Mouse (Mus musculus): ENCODE data around the gene Zkscan5. TPM values are rescaled to one million over a fixed set of nuclear protein-coding genes. Genes with fewer than 3 reads are reported as not detected.
"Not testable (repeated sequence)": the region's sequence is repeated elsewhere in the genome, so short reads cannot be mapped to it uniquely, and the experiment has no call there.

Zkscan5 gene
- polyA plus RNA-seq, 1 experiment from 2014 or later: 14.0 TPM

DNA sequence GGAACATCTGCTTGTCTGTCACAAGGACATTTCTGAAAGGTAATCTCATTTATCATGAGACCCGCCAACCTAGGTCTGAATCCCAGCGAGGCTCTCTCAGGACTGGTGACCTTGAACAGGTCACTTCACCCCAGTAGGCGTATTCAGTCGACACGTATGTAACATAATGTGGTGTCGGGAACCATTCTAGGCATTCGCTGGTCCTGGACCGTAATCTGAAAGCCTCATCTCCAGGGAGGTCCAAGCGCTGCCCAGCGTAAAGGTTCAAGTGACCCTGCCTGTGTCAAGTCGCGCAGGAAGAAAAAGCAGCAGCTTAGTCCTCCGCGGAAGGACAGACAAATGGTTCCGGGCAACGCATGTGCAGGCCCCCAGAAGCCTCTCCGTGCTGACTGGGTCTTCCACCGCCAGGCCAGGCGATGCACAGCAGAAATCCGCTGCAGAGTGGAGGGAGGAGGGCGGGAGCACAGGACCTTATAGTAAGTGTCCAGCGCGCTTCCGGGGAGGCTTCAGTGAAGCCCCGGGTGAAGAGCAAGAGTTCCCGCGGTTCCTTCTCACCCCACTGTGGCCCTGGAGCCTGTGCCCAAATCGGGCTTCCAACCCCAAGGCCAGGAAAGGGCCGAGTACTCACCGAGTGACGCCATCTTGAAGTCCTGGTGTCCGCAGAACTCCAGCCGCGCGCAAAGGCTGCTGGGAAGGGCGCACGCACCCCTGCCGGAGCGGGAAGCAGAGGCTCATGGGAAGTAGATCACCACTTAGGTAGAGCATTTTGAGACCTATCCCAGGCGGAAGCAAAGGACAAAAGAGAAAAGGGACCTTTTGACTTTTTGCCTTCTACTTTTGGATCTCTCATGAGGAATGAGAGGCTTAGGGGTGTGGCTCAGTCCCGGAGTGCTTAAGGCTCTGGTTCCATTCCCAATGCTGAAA, 13.2 kb upstream of the Zkscan5 start:
- peak; percentile 73 for ATAC-seq
- DNase-seq (ENCODE audit: low read depth, low spot score): peak; percentile 38
- H3K27me3 ChIP-seq: no peaks in the 10 kb centered on the region
- no peak for TF ChIP-seq CTCF (IDR thresholded peaks at IDR 0.05)
- ChIA-PET CTCF (interaction anchor here (1.4 to 3.2 kb wide), 4 partner anchors 10 to 24 kb away, joined by 3 to 9 read pairs (median 5); partner anchors contain the start of genes Cpsf4, Ptcd1 and Zkscan14), POLR2A (interaction anchor here (0.6 to 1.5 kb wide), 3 partner anchors 14 to 1109 kb away, joined by 3 to 7 read pairs (median 6); partner anchors contain the start of gene Zkscan5)
- in situ Hi-C loops (cut with MboI; ENCODE audit: low pct_unique_long_range_greater_than_20kb): no loop called here

DNA sequence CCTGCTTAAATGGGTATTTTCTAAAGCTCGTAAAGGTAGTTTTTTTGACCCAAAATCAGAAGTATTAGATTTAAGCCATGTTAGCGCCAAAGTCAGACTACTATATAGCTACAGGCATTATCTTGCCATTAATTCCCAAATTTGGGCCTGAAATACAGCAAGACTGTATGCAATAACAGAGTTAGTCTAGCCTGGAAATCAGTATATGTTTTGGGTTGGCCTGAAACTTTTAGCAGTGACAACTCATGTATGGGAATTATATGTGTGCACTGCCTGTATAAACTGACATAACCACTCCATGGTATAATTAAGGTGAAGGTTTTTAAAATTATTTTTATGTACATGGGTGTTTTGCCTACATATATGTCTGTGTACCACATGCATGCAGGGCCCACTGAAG, 12.4 kb upstream of the Zkscan5 start, which contains the start of gene Atp5j2:
TSS of gene Atp5j2 (minus strand) at position 101 of the 400 bp plus-strand sequence.
- ChIA-PET POLR2A (no interaction called here), CTCF (no interaction called here)
- no peak for ATAC-seq
- TF ChIP-seq CTCF (IDR thresholded peaks at IDR 0.05): no peak
- no peak for DNase-seq (ENCODE audit: low read depth, low spot score)
- in situ Hi-C loops (cut with MboI; ENCODE audit: low pct_unique_long_range_greater_than_20kb): no loop called here
- H3K27me3 ChIP-seq: no peaks in the 10 kb centered on the region

DNA sequence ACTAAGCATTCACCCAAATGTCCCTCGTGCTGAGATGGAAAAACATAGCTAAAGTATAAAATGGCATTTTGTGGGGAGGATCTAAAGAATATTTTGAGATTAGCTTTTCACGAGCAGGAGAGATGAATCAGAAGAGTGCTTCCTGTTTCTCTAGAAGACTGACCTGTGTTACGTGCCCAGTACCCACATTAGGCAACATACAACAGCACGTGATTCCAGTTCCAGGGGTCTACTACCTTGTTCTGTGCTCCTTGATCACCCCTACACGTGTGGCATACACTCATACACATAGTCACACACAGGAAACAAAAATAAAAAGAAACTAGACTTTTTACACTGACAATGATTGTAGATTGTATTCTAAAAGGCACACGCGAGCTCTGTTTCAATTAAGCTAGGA, 4.0 kb upstream of the Zkscan5 start:
- no peaks in the 10 kb centered on the region for H3K27me3 ChIP-seq
- CTCF ChIA-PET: interaction anchor here (1.1 to 1.7 kb wide), 3 partner anchors 10 to 13 kb away, joined by 3 to 5 read pairs (median 3); no protein-coding TSS in a partner anchor
- ATAC-seq: no peak
- no peak for DNase-seq (ENCODE audit: low read depth, low spot score)
- POLR2A ChIA-PET: interaction anchor here (1.3 to 1.5 kb wide), 2 partner anchors 10 to 31 kb away, joined by 3 read pairs; partner anchors contain the start of gene Zfp655
- TF ChIP-seq CTCF (IDR thresholded peaks at IDR 0.05): no peak
- in situ Hi-C loops (cut with MboI; ENCODE audit: low pct_unique_long_range_greater_than_20kb): no loop called here

DNA sequence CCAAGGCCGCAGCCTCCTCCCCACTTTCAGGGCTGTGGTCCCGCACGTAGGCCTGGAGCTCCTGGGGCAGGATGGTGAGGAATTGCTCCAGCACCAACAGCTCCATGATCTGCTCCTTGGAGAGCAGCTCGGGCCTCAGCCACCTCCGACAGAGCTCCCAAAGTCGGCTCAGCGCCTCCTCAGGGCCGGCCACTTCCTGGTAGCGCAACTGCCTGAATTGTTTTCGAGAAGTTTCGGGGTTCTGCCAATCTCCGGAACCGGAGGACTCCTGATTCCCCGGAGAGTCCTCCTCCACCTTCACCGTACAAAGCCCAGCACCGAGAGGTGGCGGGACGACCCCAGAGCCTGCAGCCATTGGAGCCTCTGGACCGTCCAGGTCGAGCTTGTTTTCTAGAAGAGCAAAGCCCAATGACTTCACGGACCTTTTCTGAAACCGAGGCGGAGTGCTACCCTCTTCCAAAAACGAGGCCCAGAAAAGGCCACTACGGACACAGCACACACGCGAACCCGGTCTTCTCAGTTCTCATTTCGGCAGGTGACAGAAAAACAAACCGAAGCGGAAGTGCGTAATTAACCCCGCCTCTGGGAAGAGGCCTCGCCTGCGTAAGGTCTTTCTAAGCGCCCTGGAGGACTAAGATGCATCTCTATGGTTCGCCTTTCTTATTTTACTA, 2.9 kb upstream of the Zkscan5 start, which contains the start of gene Zkscan14:
TSS of gene Zkscan14 (minus strand) at position 548 of the 671 bp plus-strand sequence.
- no peak for TF ChIP-seq CTCF (IDR thresholded peaks at IDR 0.05)
- H3K27me3 ChIP-seq: no peaks in the 10 kb centered on the region
- CTCF ChIA-PET: interaction anchor here (1.1 to 1.7 kb wide), 2 partner anchors 11 to 12 kb away, joined by 3 to 5 read pairs; no protein-coding TSS in a partner anchor
- ATAC-seq (no peak), DNase-seq (ENCODE audit: low read depth, low spot score) (peak; percentile 47)
- in situ Hi-C loops (cut with MboI; ENCODE audit: low pct_unique_long_range_greater_than_20kb): no loop called here
- POLR2A ChIA-PET: interaction anchor here (1.5 kb wide), 1 partner anchor 11 kb away, joined by 3 read pairs; no protein-coding TSS in a partner anchor

DNA sequence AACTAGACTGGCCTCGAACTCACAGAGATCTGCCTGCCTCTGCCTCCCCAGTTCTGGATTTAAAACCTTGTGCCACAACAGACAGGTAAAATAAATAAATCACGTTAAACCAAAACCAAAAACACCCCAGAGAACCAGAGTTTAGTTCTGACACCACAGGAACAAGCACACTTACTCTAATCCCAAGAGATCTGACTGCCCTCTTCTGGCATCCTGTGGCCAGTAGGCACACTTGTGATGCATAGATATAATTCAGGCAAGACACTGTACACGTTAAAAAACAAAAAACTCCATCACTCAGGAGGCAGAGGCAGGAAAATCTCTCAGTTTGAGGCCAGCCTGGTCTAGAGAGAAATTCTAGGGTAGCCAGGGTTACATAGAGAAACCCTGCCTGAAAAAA, 1.9 kb upstream of the Zkscan5 start:
- in situ Hi-C loops (cut with MboI; ENCODE audit: low pct_unique_long_range_greater_than_20kb): no loop called here
- ATAC-seq (no peak), DNase-seq (ENCODE audit: low read depth, low spot score) (no peak)
- CTCF ChIA-PET: no interaction called here
- no peaks in the 10 kb centered on the region for H3K27me3 ChIP-seq
- POLR2A ChIA-PET: no interaction called here
- TF ChIP-seq CTCF (IDR thresholded peaks at IDR 0.05): no peak

DNA sequence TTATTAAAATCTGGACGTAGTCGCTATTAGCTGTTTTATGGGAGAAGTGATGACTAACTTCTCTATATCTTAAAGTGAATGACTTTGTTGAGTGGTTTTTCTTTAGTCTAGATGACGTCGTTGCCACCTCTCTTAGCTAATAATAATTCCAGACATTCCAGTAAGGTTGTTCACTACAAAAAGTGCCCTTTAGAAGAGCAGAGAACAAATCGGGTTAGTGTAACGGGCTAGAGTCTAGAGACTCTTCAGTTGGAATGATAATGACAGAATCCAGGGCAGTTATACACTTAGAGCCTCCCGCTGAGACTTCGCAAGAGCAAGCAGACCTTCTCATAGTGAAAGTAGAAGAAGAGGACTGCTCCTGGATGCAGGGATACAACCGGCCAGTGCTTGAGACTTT, 679 bp downstream of the Zkscan5 start:
- peak; percentile 39 for DNase-seq (ENCODE audit: low read depth, low spot score)
- POLR2A ChIA-PET: interaction anchor here (1.3 to 3.4 kb wide), 3 partner anchors 15 to 27 kb away, joined by 3 to 16 read pairs (median 6); partner anchors contain the start of gene Zfp655

DNA sequence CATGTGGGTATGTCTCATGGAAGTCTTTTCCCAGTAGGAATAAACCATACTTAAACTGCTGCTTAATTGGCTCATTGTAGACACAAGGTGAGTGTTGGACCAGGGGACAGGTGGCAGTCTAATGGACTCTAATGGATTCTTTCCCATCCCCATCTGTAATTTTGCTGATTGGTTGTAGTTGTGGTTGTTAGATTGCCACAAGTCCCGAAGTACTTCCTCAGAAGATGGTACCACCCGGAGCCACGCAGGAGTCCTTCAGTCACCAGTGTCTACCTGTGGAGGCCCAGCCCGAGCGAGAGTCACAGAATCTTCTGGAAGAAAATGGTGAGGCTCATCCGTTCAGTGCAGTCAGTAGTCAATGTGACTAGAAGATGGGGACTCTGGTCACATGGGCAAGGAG, 3.0 kb downstream of the Zkscan5 start:
- H3K27me3 ChIP-seq: no peaks in the 10 kb centered on the region
- CTCF ChIA-PET: interaction anchor here (1.2 kb wide), 1 partner anchor 15 kb away, joined by 4 read pairs; no protein-coding TSS in a partner anchor
- in situ Hi-C loops (cut with MboI; ENCODE audit: low pct_unique_long_range_greater_than_20kb): no loop called here

More for the DNA sequence above, 679 bp downstream of the Zkscan5 start:
- peak; percentile 41 for ATAC-seq
- in situ Hi-C loops (cut with MboI; ENCODE audit: low pct_unique_long_range_greater_than_20kb): no loop called here
- H3K27me3 ChIP-seq: no peaks in the 10 kb centered on the region
- TF ChIP-seq CTCF (IDR thresholded peaks at IDR 0.05): no peak
- CTCF ChIA-PET: interaction anchor here (1.0 to 1.8 kb wide), 3 partner anchors 9 to 23 kb away, joined by 3 to 5 read pairs (median 3); no protein-coding TSS in a partner anchor

DNA sequence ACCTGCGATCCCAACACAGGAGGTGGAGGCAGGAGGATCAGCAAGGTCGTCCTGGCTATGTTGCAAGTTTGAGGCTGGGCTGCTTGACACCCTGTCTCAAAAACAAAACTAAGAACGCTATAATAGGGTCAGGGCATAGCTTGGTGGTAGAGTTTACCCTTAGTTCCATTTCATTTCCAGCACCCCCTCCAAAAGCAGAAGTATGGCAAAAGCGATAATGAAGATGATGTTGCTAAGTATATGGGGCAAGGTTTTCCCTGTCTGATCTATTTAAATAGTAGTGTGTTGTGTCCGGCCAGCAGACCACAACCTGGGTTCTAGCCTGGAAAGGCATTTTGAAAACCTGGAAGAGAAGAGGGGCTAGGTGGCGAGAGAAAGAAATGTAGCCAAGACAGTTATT, 3.6 kb downstream of the Zkscan5 start:
- CTCF ChIA-PET: no interaction called here
- in situ Hi-C loops (cut with MboI; ENCODE audit: low pct_unique_long_range_greater_than_20kb): no loop called here
- H3K27me3 ChIP-seq: no peaks in the 10 kb centered on the region
- POLR2A ChIA-PET: no interaction called here
- DNase-seq (ENCODE audit: low read depth, low spot score): no peak
- no peak for ATAC-seq
- TF ChIP-seq CTCF (IDR thresholded peaks at IDR 0.05): no peak

More for the DNA sequence above, 3.0 kb downstream of the Zkscan5 start:
- no peak for TF ChIP-seq CTCF (IDR thresholded peaks at IDR 0.05)
- ATAC-seq (no peak), DNase-seq (ENCODE audit: low read depth, low spot score) (no peak)
- POLR2A ChIA-PET: interaction anchor here (0.6 kb wide), 1 partner anchor 70 kb away, joined by 3 read pairs; no protein-coding TSS in a partner anchor

DNA sequence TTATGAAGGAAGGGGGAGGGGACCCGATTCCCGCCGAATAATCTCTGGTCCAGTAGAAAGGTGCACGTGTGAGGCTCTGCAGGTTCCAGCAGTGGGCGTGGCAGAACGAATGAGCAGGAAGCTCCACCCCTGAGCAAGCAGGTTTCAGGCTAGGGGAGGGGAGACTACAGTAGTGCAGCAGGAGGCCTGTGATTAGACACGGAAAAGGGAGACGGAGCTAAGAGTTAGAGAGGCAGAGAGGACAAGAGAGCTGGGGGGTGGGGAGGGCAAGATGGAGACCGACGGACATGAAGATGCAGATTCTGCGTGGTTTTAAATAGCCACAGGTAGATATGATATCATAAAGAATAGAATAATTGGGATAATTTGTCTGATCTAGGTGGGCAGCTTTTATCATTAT, 4.0 kb downstream of the Zkscan5 start:
- CTCF ChIA-PET; DNase-seq (ENCODE audit: low read depth, low spot score); ATAC-seq; H3K27me3 ChIP-seq; in situ Hi-C loops (cut with MboI; ENCODE audit: low pct_unique_long_range_greater_than_20kb); POLR2A ChIA-PET: not testable (repeated sequence)

DNA sequence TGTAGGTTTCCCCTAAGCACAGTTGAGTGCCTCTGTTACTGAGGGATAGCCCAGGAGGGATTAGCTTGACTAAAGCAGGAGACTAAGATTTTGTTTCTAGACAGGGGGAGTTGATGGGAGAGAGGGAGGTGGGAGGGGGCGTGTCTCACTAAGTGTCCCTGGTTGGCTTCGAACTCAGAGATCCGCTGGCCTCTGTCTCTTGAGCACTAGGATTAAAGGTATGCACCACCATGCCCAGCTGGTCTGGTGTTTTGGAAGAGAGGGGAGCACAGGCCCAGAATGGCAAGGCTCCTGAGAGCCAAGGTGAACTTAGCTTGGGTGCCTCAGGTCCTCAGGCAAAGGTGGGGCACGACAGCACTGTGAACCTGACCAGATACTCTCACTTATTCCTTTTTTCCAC, 7.0 kb downstream of the Zkscan5 start:
- no peak for DNase-seq (ENCODE audit: low read depth, low spot score)
- POLR2A ChIA-PET: no interaction called here
- no peak for TF ChIP-seq CTCF (IDR thresholded peaks at IDR 0.05)
- H3K27me3 ChIP-seq: no peaks in the 10 kb centered on the region
- CTCF ChIA-PET: interaction anchor here (0.8 to 1.3 kb wide), 2 partner anchors 12 to 13 kb away, joined by 3 read pairs; no protein-coding TSS in a partner anchor
- in situ Hi-C loops (cut with MboI; ENCODE audit: low pct_unique_long_range_greater_than_20kb): no loop called here
- ATAC-seq: no peak
